Mouse (Mus musculus): Measurements from ENCODE around the gene Efl1.

The Efl1 gene

GRCm38 (mm10) chr7:82812186-82813155 lies 164.1 kb downstream of the Efl1 start:
- no peak for DNase-seq (ENCODE audit: low spot score in 2 of 2)

DNA sequence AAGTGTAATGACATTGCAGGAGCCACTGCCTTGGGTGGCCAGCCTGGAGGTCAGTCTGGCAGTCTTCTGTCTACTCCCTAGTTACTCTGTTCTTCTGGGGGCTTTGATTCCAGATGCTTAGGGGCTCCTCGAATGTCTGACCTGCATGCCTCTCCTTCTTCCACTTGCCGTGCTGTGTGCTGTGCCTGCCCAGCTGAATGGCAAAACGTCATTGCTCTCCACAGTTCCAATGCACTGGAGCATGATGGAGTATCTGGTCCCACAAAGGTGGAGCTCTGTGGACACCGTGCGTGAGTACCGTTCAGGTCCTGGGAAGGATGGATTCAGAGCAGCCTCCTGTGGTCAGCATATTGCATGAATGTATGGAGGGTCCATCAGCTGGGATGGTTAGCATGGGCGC lies 171.1 kb downstream of the Efl1 start:
- no peak for DNase-seq (ENCODE audit: low spot score in 2 of 2)

GRCm38 (mm10) chr7:82820661-82821060 lies 172.2 kb downstream of the Efl1 start:
- peak; percentile 13 to 17 for DNase-seq (ENCODE audit: low spot score in 2 of 2)

- DNase-seq (ENCODE audit: low spot score in 2 of 2) = no peak
Observed at GRCm38 (mm10) chr7:82821501-82821900, 173.1 kb downstream of the Efl1 start.

- no peak for DNase-seq (ENCODE audit: low spot score in 2 of 2)
Observed at GRCm38 (mm10) chr7:82822528-82822927, 174.1 kb downstream of the Efl1 start.

Measured in natural killer cell, adult 2 months (primary cell).